Mouse (Mus musculus): ENCODE data around the gene Gpbar1.

Gpbar1 gene

GRCm38 (mm10) chr1:74277883-74278537, 340 bp upstream of the Gpbar1 start:
- DNase-seq (ENCODE audit: low read depth), result no peak

- no peak for DNase-seq (ENCODE audit: low read depth)
These were observed 638 bp downstream of the Gpbar1 start for GRCm38 (mm10) chr1:74278988-74279387.

GRCm38 (mm10) chr1:74280591-74281325, 2.4 kb downstream of the Gpbar1 start:
- no peak for DNase-seq (ENCODE audit: low read depth)

- no peak for DNase-seq (ENCODE audit: low read depth)
These were observed 3.0 kb downstream of the Gpbar1 start for GRCm38 (mm10) chr1:74281372-74281771.

GRCm38 (mm10) chr1:74281886-74282285, 3.5 kb downstream of the Gpbar1 start:
- DNase-seq (ENCODE audit: low read depth), result no peak

- no peak for DNase-seq (ENCODE audit: low read depth)
These were observed 4.7 kb downstream of the Gpbar1 start for GRCm38 (mm10) chr1:74282896-74283625.

- DNase-seq (ENCODE audit: low read depth), result peak; percentile 82
These were observed 5.5 kb downstream of the Gpbar1 start for GRCm38 (mm10) chr1:74283686-74284463.

- peak; percentile 100 for DNase-seq (ENCODE audit: low read depth)
These were observed 6.3 kb downstream of the Gpbar1 start, which contains the start of the genes Aamp and Pnkd for GRCm38 (mm10) chr1:74284543-74285160. Gene Aamp, minus strand, starts transcription at chr1:74284738. Gene Pnkd, plus strand, starts transcription at chr1:74284930.

GRCm38 (mm10) chr1:74285212-74286010, 7.1 kb downstream of the Gpbar1 start:
- DNase-seq (ENCODE audit: low read depth), result no peak

GRCm38 (mm10) chr1:74286869-74287607, 8.7 kb downstream of the Gpbar1 start:
- peak; percentile 45 for DNase-seq (ENCODE audit: low read depth)

- DNase-seq (ENCODE audit: low read depth), result no peak
These were observed 10.0 kb downstream of the Gpbar1 start for GRCm38 (mm10) chr1:74288327-74288726.

- DNase-seq (ENCODE audit: low read depth), result no peak
These were observed 10.9 kb downstream of the Gpbar1 start for GRCm38 (mm10) chr1:74289248-74289647.

GRCm38 (mm10) chr1:74289740-74290139, 11.4 kb downstream of the Gpbar1 start:
- no peak for DNase-seq (ENCODE audit: low read depth)

- DNase-seq (ENCODE audit: low read depth), result no peak
These were observed 11.8 kb downstream of the Gpbar1 start for GRCm38 (mm10) chr1:74290141-74290540.

- no peak for DNase-seq (ENCODE audit: low read depth)
These were observed 14.1 kb downstream of the Gpbar1 start for GRCm38 (mm10) chr1:74292331-74293020.

- DNase-seq (ENCODE audit: low read depth), result no peak
These were observed 15.1 kb downstream of the Gpbar1 start for GRCm38 (mm10) chr1:74293306-74293960.

GRCm38 (mm10) chr1:74294090-74294643, 15.8 kb downstream of the Gpbar1 start:
- no peak for DNase-seq (ENCODE audit: low read depth)

- DNase-seq (ENCODE audit: low read depth), result no peak
These were observed 16.5 kb downstream of the Gpbar1 start for GRCm38 (mm10) chr1:74294733-74295455.
